Mouse (Mus musculus) activated CD4-positive, CD25-positive, alpha-beta regulatory T cell, adult 4 months (primary cell): ENCODE data around the gene Mcm3. TPM values are rescaled to one million over a fixed set of nuclear protein-coding genes. Genes with fewer than 3 reads are reported as not detected.

ENCODE experiments used
- ATAC-seq: one replicate; pipeline ENCODE4 v1.8.0; 2017
- polyA plus RNA-seq, 2 experiments: library from polyadenylated mRNA; unstranded; fragments of 100-300 nt; shearing (Covaris generic); gene quantifications; one replicate each; pipeline ENCODE4 v1.2.1; 2017

Mcm3 gene
- 10 to 100 TPM; 61.0 to 98.8 TPM for polyA plus RNA-seq

DNA sequence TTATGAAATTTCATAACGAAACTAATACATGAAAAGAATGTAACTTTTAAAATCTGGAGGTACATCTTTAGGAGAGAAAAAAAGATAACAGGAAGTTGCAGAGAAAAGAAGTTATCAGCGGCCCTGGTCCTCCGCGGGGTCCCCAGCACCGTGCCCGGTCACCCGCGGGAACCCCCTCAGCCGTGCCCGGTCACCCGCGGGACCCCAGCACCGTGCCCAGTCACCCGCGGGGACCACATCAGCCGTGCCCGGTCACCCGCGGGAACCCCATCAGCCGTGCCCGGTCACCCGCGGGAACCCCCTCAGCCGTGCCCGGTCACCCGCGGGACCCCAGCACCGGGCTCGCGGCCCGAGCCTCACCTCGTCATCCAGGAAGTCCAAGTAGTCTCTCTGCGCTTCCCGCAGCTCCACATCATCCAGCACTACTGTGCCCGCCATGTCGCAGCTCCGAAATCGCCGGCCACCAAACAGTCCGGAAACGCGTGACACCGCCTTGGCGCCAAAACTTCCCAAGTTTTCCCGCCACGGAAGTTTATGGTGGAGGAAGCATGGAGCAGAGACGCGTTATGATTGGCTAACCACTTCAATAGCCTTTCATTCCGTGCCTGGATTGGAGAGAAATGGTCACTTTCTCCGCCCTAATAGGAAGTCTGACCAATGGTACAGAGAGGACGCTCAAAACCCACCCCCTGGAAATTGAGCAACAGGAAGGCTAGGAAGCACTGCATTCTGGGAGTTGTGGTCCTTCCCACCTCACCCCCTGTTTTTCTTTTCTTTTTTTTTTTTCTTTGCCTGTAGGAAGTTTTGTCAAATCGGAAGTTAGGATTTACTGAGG is at the start of gene Mcm3:
Mcm3 (minus strand) TSS at position 542 of the 835 bp plus-strand sequence.
- peak; percentile 97 for ATAC-seq

DNA sequence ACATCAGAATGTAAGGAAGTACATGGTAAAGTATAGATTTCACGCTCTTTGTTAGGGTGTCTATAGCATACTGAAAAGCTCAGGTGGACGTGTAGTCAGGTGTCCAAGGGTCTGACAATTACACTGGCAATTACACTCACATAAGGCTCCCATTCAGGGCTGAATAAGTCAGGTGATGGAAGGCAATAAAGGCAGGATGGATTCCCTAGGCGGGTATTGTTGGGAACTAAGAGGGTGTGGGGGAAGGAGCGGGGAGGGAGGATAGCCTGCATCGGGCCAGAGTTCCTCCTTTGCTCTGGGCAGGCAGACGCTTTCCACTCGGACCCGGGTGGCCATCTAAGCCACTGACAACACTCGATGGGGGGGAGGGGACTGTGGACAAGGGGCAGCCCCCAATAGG is 47.9 kb upstream of the Mcm3 start:
- no peak for ATAC-seq

DNA sequence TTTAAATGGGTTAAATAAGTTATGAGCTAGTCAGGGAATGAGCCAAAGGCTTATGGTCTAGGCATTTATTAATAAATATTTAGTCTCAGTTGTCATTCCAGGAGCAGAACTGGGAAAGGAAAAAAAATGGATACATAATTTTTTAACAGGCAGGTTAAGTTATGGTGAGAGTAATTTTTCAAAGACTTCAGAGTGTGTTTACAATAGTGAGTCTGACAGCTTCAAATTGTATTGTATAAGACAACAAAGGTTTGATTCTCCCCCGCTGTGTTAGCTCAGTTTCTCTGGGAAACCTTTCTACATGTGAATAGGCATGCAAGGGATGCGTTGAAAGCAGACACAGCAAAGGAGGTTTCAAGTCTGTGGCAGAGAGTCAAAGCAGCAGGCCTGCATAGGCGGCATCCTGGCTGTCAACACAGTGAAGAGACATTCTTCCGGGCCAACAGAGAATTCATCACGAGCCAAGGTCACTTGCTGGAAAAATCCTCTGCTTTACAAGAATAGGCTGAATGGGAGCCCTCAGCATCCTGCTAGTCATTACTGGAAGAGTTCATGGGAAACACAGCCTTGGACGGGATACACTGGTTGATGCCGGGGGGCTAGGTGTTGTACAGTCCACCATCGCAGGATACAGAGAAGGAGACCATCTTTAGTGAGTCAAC is 47.3 kb upstream of the Mcm3 start:
- no peak for ATAC-seq

DNA sequence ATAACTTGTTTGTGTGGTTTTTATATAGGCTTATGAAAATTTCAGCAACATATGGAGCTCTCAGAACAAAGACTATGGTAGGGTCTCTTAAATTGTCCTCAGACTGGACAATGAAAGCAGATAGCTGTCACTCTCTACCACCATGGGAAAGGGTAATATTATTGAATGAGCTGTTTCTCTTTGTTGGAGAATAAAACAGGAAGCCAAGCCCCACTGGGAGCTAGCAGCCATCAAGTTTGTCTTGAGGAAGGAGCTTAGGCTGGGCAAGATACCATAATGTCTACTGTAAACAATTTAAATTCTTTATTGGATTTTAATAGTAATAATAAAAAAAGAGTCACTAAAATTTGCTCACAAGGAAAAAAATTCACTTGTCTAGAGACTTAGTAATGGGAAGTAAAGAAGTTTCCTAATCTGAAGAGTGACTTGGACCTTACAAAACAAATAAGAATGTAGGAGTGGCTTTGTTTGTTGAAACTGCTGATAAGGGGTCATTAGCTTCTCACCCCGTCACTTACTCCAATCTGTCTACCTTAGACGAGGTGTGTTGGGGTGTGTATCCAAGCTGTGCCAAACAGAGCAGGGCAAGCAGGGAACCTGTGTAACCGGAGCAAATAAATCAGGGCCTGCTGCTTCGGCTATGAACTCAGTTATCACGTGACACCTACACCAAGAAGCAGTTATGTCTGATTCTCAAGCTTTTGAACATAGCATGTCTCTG is 43.5 kb upstream of the Mcm3 start:
- ATAC-seq: no peak

DNA sequence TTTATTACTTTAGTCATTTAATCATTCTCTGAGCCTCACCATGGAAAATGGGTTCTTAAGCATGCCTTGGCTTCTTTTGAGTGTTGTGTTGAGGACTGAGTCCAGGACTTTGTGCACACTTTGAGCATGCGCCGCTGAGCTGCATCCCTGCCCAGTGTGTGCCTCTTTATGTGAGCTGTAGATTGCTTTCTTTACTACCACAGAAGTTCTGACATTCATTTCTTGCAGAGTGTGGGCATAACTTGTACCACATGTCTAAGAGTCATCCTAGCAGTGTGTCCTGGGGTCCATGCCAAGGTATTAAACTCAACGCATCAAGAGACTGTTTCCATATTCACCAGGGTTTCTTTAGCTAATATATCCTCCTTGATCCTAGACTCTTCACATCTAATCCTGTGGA is 41.8 kb upstream of the Mcm3 start:
- no peak for ATAC-seq

DNA sequence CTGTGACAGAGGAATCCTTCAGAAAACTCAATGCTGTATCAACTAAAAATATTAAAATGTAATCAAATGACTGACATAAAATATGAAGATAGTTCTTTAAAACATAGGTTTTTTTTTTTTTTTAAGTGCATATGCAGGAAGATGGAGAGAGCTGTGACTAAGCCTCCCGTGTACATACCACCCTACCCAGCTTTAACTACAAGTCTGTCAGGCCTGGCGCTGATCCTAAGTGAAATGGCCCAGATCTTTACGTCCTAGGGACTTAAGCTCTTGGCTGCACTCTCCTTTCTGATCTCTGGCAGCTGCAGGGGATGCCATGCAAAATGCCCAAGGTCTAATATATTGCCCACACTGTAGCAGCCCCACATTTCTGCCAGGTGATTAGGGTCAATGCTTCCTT is 40.7 kb upstream of the Mcm3 start:
- no peak for ATAC-seq

DNA sequence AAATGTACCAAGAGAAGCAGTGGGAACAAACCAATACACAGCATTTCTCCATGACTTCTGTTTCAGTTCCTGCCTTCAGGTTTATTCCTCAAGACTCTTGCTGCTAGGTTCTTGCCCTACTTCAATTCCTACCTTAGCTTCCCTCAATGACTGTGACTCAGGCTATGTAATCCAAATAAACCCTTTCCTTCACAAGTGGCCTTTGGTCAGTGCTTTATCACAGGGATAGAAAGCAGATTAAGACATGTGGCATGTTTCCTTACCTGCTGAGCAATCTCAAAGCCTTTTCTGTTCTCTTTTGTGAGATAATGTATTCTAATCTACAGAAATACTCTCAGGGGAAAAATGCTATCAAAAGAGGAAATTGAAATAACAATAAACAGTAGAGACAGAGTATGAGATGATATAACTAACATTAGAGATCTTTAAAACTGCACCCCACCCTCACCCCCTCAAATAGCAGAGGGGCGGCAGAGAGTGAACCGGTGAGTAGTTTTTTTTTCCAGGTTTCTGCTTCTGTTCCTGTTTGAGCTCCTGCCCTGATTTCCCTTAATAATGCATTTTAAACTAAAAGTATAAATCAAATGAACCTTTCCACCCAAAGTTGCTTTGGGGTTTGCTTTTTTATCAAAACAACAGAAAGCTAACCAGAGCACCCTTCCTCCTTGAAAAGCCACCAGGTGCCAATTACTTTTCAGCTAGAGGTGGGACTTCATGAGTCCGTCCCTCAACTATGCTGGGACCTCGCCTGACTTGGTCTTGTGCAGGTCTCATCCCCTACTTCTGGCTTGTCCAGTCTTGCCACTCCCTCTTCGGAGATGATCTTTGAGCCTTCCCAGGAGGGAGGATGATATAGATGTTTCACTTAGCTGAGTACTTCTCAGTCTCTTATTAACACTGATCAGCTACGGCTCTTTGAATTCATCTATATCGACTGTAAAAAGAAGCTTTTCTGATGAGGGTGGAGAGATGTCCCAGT is 37.1 kb upstream of the Mcm3 start:
- ATAC-seq: no peak

DNA sequence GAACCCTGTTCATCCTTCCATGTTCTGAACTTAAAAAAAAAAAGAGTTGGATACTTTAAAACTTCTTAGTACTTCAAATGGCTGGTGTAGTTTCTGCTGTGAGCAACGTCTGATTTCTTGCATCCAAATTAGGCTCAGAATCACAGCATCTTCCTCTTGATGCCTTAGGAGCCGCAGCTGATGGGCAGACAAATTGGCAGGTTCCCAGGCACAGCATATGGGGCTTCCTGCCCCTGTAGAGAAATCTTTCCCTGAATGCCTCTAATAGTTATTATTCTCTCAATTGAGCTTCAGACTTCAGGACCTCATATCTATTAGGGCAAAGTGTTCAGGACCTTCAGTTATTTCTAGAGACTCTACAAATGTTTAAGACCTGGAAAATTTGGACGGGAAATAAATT is 19.8 kb upstream of the Mcm3 start:
- ATAC-seq: no peak

DNA sequence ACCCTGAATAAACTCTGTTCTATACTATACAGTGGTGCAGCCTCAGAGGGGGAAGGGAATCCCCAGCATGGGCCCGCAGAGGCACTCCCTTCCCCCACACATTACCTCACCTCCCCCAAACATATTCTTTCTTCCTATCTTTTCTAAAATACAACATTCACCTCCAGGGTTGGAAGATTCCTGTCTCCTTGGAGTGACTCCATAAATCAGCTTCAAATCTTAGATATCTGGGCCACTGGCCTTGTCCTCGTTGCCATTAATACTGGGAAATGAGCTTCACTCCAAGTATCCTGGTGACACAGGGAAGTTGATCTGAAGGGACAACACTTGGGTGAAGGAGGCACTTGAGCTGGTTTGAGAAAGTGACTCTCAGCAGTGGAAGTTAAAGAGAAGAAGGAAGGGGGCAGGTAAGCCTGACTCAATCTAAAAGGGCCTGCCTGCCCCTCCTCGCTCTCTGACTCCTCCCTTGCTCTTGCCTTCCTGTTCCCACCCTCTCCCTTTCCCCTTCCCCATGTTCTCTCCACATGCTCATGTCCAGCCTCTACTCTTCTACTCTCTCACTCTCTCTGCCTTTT is 16.5 kb upstream of the Mcm3 start:
- no peak for ATAC-seq

DNA sequence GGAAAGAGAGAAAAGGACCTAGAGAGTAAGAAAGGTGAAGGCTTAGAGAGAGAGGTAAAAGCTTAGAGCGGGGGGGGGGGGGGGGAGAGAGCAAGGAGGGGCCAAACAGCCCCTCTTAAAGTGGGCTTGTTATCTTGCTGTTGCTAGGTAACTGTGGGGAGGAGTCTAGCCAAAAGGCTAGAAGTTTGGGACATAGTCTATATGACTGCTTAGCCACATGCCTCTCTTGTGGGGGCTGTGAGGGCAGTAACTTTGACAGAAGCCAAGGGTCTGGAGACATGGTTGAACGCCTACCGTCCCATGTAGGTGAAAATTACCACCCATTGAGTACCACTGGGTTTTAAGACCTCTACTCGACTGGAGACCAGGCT is 13.0 kb upstream of the Mcm3 start:
- ATAC-seq: no peak

DNA sequence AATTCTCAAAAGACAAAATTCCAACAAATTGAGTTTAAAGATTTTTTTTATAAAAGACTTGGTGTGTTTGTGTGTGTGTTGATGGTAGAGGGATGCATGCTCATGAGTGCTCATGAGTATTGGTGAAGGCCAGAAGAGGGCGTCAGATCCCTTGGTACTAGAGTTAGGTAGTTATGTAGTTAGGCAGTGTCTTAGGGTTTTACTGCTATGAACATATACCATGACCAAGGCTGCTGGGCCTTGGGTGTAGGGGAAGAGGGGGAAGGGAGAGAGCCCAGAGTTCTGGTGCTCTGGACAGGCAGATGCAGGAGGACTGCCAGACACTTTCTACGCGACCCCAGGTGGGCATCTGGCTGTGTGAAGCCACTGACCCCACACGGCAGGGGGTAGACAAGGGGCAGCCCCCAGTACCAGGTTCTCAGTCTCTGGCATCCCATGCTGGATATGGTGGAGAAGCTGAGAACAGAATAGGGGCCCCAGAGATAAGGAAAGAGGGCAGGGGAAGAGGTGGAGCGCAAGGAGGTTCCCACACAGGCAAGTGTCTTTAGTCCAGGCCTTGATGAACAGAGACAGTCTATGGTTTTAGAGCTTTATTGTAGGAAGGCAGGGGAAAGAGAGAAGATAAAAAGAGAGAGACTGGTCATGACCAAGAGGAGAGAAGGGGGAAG is 12.5 kb upstream of the Mcm3 start:
- ATAC-seq: no peak

DNA sequence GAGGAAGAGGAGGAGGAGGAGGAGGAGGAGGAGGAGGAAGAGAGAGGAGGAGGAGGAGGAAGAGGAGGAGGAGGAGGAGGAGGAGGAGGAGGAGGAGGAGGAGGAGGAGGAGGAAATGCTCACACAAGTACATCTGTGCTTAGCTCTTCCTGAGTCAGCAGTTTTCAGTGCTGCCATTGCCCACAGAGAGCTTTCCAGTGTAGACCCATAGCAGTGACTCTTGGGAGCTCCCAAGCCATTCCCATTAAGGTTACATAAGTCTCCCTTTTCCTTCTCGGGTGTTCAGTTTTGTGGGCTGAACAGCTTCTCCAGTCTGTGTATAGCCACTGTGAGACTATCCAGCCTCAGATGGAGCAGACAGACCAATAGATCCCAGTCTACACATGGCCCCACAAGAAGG is 10.4 kb upstream of the Mcm3 start:
- ATAC-seq: no peak

DNA sequence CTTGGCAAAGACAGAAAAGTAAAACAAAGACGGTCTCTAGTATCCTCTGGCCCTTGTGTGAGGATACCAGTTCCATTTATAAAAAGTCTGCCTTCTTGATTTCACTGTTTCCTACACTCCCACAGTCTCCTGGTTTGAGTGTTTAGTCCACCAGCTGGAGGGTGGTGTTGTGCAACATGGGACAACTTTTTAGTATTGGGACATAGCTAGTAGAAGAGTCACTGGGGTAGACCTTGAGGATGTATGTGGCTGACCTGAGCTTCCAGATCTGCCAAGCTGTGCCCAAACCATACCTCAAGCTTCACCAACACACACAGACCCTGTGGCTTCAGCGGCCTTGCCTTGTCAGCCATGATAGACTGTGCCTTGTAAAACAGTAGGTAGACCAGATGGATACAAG is 7.9 kb upstream of the Mcm3 start:
- no peak for ATAC-seq

DNA sequence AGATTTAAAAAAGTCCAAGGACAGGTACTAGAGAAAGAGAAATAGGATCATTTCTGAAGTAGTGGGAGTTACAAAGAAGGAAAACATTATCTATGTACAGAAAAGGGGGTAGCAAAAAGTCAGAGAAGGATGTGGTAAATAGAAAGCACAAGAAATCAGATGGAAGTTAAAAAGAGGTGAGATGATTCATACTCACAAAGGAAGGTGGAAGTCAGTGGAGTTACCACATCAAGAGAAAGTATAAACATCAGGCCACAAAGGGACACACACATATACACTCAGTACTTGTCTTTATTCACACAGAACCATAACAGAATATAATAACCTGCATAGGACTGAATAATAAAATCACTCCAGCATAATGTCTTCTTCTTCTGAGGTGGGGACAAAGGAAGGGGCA is 4.9 kb upstream of the Mcm3 start:
- ATAC-seq: peak; percentile 41

DNA sequence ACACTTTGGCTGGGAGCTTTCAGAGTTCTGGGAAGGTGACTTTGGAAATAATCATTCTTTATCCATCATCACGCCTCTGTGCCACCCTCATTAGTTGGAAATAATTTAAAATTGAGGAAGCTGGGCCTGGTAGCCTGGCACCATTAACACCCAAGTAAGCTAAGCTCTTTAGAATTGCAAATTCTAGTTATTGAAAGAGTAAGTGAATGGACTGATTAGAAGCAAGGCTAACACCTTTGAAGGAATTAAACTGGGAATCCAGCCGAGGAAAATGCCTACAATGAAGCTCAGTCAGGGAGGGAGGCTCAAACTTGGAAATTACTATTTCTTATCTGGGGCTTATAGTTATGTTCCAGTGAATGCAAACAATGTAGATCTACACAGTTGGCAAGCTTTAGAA is 3.8 kb upstream of the Mcm3 start:
- ATAC-seq: no peak

DNA sequence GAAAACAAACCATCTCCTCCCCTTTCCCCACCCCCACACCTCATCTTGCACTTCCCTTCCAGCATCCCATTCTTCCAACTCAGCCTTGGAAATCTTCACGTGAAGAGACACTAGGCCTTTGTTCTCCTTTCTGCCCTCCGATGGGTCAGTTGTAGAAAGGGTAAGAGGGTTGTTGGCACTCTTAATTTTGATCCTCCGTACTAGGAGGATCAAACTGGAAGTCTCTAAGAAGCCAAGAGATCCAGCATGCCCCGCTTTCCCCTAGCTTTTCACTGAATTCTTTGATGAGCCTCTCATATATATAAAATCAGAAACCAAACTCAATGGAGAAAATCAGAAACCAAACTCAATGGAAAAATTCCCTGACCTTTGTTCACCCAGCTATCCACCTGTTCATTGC is 3.4 kb upstream of the Mcm3 start:
- no peak for ATAC-seq

DNA sequence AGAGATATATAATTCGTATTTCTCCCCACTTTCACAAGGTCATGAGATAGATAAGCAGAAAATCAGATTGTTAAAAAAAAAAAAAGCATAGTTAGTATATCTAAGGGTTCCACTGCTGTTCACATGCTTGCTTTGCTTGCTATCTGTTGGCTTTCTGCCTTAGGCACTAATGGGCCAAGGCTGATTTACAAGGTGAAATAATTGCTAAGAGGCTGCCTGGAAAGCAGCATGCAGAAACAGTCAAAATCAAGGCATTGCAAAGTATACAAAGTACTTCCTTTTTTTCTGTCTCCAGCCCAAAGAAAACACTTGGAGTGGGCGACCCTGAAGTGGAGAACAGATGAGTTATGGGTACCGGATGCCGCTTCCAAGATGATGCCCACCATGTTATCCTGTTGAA is 847 bp upstream of the Mcm3 start:
- ATAC-seq: no peak

DNA sequence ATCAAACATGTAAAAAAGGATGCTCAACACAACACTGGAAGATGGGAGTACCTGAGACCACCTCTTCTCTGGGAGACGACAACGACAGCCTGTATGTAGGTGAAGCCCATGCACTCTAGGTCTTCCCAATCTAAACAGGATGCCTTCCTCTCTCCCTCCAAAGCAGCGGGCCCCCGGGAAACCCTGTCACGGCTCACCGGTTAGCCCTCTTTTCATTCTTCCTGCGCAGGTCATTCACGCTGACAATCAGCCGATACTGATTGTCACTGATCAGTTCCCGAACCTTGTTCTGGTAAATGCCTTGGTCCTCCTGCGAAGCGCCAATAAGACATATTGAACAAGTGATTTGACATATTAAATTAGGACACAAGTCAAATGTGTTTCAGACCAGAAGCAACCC is 2.5 kb downstream of the Mcm3 start:
- ATAC-seq: no peak

DNA sequence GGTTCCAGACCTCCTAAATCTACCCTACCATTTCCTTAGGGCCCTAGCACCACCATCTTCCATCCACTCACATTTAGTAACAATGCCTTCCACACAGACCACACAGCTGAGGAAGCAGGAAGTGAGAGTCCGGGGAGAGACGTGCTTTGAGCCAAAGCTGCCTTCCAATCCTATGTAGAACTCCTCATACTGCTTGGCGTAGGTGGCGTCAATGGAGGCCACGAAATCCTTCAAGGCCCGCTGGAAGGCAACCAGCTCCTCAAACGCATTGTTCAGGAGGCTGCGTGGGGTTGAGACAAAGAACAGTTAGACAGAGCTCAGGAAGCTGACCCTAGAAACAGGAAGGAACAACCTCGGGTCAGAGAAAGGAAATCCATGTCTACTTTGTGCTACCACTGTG is 2.9 kb downstream of the Mcm3 start:
- no peak for ATAC-seq

DNA sequence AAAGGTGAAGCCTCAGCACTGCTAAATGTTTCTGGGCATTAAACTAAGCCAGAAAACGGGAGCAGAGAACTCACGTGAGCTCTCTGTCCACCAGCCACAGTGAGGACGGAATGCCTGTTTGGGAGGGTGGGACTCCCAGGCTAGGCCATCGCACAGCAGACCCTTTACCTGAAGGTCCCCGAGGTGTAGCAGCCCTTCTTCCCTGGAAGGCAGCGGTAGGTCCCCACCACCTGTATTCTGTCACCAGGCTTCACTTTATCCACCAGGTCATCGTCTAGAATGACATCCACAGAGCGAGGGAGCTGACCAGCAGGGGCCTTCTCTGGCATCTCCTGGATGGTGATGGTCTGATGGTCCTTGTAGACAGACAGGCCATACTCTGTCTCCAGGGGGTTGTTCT is 5.6 kb downstream of the Mcm3 start:
- no peak for ATAC-seq

DNA sequence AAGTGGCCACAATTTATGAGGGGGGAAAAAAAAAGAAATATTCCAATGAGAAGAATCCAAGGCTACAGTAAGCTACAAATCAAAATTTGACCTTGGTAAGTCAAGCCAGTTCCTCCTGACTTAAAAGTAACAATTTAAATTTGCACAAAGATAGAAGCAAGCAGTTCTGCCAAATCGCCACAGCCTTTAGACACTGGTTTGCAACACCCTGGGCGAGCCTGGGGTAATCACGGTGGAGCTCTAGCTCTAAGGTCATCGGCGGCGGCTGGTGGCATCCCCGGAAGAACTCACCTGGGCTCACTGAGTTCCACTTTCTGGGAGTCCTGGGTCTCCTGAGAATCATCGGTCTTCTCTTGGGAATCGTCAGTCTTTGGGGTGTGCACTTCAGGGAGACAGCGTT is 15.6 kb downstream of the Mcm3 start:
- ATAC-seq: no peak
